Mouse (Mus musculus) bone marrow, adult 2 months (tissue): ENCODE data around the gene Tmem256. TPM values are rescaled to one million over a fixed set of nuclear protein-coding genes. Genes with fewer than 3 reads are reported as not detected.
A peak's percentile ranks its signal among the peaks of the same experiment; 100 is the strongest.

Experiments
- H3K27ac ChIP-seq: fragments of 200-500 bp; 2 replicates; pipeline ENCODE4 v1.5.1; 2012; ENCODE audit warnings: low read depth, mild to moderate bottlenecking, control low read depth, inconsistent platforms, low read length; ENCODE audit not compliant: control insufficient read depth, poor library complexity, insufficient read depth
- H3K4me1 ChIP-seq: fragments of 200-500 bp; 2 replicates; pipeline ENCODE4 v1.6.1; 2011; ENCODE audit warnings: low read length; ENCODE audit not compliant: control insufficient read depth, insufficient read depth
- H3K4me3 ChIP-seq: fragments of 200-500 bp; replicated peaks from 2 replicates; pipeline ENCODE3; 2011; ENCODE audit warnings: mild to moderate bottlenecking, low read depth, low read length, control low read depth; ENCODE audit not compliant: control insufficient read depth
- CTCF ChIP-seq: fragments of 200-500 bp; IDR thresholded peaks from 2 replicates; pipeline ENCODE4 v1.5.1; 2011; ENCODE audit warnings: low read length, control low read depth; ENCODE audit not compliant: control insufficient read depth, insufficient read depth
- POLR2A ChIP-seq: fragments of 200-500 bp; IDR thresholded peaks from 2 replicates; pipeline ENCODE4 v1.6.1; 2011; ENCODE audit warnings: low read depth, mild to moderate bottlenecking, control low read depth, low read length, borderline replicate concordance; ENCODE audit not compliant: control insufficient read depth
- WGBS: fragments of 180-500 bp; shearing (Covaris S2); methylation state at CpG from one replicate; pipeline ENCODE4 v1.1.7; 2018; 5-methylcytosine and 5-hydroxymethylcytosine counted together
- polyA plus RNA-seq: library from polyadenylated mRNA; stranded (reverse); fragments of >200 nt; gene quantifications from 2 replicates; pipeline ENCODE4 v1.2.4, GENCODE M21; 2011; ENCODE audit warnings: low replicate concordance; ENCODE audit not compliant: missing spikeins, insufficient read depth, insufficient read length

Gene Tmem256
- polyA plus RNA-seq, 1 experiment, result 202 TPM

- no peak for TF ChIP-seq CTCF
- no peak for TF ChIP-seq POLR2A
- Histone ChIP-seq H3K27ac (no peak overlapping the region), H3K4me1 (no peaks in the 10 kb centered on the region), H3K4me3 (no peak overlapping the region)
- 83% methylated on average over 2 of the region's 2 CpGs for WGBS
These were observed 14.9 kb upstream of the Tmem256 start for GRCm38 (mm10) chr11:69823456-69823855.

DNA sequence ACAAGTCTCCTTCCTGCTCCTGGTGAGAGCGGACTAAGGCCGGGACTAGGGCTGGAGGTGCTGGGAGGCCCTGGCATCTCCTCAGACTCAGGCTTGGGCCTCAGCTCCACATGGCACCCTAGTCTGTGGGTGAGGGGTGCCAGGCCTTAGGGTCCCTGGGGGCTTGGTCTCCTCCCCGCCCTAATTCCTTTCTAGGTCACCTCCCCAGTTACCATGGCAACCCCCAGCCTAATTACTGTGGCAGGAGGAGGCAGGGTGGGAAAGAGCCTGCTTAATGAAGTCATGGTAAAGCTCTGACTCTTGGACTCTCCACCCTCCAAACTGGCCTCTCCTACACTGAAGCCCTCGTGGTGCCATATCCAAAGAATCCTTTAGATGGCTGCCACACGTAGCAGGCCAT is 9.5 kb upstream of the Tmem256 start:
- H3K27ac ChIP-seq, result no peak overlapping the region; the same call in 1 of the 2 replicates
- H3K4me3 ChIP-seq, result no peak overlapping the region
- peaks cover 1% of the 10 kb centered on the region for H3K4me1 ChIP-seq
- 88% methylated on average over 5 of the region's 5 CpGs for WGBS
- no peak for TF ChIP-seq CTCF
- no peak for TF ChIP-seq POLR2A

- Histone ChIP-seq H3K4me1 (peaks cover 2% of the 10 kb centered on the region), H3K4me3 (peak overlapping the region; percentile 29)
These were observed 4.8 kb upstream of the Tmem256 start for GRCm38 (mm10) chr11:69833554-69833953.

DNA sequence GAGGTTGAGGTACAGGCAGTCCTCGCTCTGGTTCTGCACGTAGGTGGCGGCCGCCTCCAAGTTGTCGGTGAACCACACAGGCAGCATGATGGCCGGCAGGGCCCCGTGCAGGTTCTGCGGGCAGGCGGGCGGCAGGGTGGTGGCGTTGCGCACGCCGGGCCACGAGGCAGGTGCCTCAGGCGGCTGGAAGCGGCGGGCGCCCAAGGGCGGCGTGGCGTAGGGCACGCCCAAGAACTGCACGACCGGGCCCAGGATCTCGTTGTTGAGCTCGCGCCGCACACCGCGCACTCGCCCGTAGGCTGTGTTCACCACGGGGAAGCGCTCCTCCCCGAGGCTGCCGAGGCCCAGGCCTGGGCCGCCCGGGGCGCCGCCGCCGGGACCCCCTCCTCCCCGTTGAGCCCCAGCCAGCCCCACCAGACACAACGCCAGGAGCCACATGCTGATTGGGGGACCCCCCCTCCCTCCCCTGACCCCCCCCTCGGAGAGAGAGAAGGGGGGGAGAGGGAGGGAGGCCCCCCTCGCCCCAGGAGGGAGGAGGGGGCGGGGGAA is 4.2 kb upstream of the Tmem256 start:
- no peak overlapping the region for H3K27ac ChIP-seq
- peak overlapping the region; percentile 29 for H3K4me3 ChIP-seq
- TF ChIP-seq CTCF (no peak), POLR2A (peak; percentile 28; the same call in 1 of the 2 replicates)
- WGBS, result 6% methylated on average over 28 of the region's 48 CpGs
- H3K4me1 ChIP-seq, result peaks cover 2% of the 10 kb centered on the region

More at GRCm38 (mm10) chr11:69833554-69833953, 4.8 kb upstream of the Tmem256 start:
- no peak overlapping the region for H3K27ac ChIP-seq
- 35% methylated on average over 8 of the region's 8 CpGs for WGBS
- TF ChIP-seq CTCF (no peak), POLR2A (no peak)

GRCm38 (mm10) chr11:69835326-69835965 is 2.9 kb upstream of the Tmem256 start:
- Histone ChIP-seq H3K4me1 (peaks cover 2% of the 10 kb centered on the region), H3K4me3 (no peak overlapping the region), H3K27ac (no peak overlapping the region)
- TF ChIP-seq POLR2A (no peak), CTCF (no peak)
- WGBS, result 57% methylated on average over 9 of the region's 9 CpGs

DNA sequence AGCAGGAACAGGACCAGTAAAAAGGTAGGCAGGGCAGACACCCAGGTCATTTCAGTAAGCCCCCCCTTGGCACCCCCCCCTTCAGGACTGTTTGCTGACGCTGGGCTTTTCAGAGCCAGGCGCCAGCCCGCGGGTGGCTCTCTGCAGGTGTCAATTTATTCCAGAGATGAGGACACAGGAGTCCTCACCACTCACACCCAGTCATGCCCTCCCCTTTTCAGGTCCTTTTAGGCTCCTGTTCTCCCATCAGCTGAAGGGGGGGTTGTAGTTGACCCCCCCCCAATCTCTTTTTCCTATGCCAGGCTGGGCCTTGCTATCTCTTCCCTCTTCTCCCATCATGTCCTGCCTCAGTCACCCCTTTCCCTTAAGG is 2.4 kb upstream of the Tmem256 start:
- H3K4me1 ChIP-seq, result peaks cover 2% of the 10 kb centered on the region
- TF ChIP-seq CTCF (no peak), POLR2A (no peak)
- no peak overlapping the region for H3K4me3 ChIP-seq
- no peak overlapping the region for H3K27ac ChIP-seq
- WGBS, result 54% methylated on average over 4 of the region's 4 CpGs

DNA sequence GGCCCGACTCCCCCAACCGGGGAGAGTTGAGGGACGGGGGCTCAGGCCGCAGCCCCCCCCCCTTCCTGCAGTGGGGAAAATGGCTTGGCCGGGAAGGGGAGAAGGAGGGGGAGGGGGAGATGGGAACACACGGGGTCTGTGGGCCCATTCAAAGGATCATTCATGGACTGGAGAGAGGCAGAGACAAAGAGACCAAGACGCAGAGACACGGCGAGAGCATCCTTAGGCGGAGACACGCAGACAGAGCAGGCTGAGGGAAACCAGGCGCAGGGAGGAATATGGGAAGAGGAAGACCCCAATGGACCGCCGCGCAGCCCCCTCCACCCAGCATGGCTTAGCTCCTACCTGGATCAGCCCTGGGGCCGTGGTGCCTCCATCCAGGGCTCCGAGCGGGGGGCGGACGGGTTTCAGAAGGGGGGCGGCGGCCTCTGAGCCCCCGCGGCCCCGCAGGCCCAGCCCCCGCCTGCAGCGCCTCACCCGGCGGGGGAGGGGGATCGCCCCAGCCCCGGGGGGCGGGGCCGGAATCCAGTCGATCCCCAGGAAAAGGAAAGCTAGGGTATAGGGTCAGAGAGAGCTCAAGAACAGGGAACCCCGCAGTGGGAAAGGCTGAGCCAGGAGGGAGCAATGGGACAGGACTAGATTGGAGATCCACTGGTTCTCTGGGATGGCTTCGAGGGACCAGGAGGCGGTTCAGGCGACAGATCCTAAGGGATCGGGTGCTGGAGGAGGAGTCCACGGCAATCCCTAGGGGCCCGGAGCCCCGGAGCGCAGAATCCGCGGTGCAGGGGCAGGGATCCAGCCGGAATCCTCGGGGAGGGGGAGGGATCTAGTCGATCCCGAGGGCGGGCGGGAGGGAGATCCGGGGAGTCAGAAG is 1.4 kb upstream of the Tmem256 start:
- peaks cover 2% of the 10 kb centered on the region for H3K4me1 ChIP-seq
- TF ChIP-seq POLR2A, result no peak
- peak overlapping the region; percentile 1 for H3K4me3 ChIP-seq
- WGBS, result 4% methylated on average over 52 of the region's 52 CpGs
- no peak overlapping the region for H3K27ac ChIP-seq

DNA sequence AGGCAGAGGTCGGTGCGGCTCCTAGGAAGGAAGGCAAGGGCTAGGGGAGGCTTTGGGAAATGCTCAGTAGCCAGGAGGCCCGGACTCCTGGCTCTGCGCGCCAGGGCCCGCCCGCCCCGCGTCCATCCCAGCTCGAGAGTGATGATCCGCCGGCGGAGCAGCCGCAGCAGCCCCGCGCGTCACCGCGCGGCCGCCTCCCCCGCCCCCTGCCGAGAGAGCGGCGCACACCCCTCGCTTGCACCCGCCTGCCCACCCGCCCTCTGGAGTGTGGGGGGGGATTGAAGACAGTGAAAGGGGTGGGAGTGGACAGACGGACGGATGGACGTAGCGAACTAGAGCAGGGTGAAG is 736 bp upstream of the Tmem256 start, which contains the start of gene Nlgn2:
Nlgn2 (minus strand) TSS at position 181 of the 348 bp plus-strand sequence.
- Histone ChIP-seq H3K4me1 (peaks cover 2% of the 10 kb centered on the region), H3K4me3 (peak within 1 kb of the TSS; percentile 89), H3K27ac (peak within 1 kb of the TSS; percentile 75)
- TF ChIP-seq POLR2A (no peak), CTCF (no peak)
- WGBS, result under 1% methylated on average over 32 of the region's 32 CpGs

DNA sequence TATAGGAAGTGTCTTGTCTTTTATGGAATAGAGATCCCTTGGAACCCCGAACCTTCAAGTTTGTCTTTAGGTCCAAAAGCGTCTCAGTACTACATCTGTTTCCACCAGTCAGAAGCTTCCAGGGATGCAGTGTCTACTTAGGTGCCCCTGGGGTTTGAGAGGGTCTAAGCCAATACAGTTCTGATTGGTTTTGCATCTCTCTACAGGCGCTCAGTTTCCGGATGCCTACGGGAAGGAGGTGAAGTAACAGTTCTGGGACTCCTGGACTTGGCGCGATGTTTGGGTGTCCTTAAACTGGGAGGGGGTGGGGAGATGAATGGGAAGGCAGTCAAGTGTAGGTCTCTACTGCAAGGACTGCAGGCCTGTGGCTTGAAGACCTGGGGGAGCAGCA is 395 bp downstream of the Tmem256 start:
- peaks cover 2% of the 10 kb centered on the region for H3K4me1 ChIP-seq
- TF ChIP-seq CTCF (no peak), POLR2A (no peak)
- peak overlapping the region; percentile 89 for H3K4me3 ChIP-seq
- H3K27ac ChIP-seq, result peak overlapping the region; percentile 73
- WGBS, result under 1% methylated on average over 7 of the region's 7 CpGs
